Mouse (Mus musculus): ENCODE measurements around the gene Gm27021. TPM values are rescaled to one million over a fixed set of nuclear protein-coding genes. Genes with fewer than 3 reads are reported as not detected.
A peak's percentile ranks its signal among the peaks of the same experiment; 100 is the strongest.

Gm27021 gene
- polyA plus RNA-seq, 1 experiment from 2014 or later, result 1.4 TPM

DNA sequence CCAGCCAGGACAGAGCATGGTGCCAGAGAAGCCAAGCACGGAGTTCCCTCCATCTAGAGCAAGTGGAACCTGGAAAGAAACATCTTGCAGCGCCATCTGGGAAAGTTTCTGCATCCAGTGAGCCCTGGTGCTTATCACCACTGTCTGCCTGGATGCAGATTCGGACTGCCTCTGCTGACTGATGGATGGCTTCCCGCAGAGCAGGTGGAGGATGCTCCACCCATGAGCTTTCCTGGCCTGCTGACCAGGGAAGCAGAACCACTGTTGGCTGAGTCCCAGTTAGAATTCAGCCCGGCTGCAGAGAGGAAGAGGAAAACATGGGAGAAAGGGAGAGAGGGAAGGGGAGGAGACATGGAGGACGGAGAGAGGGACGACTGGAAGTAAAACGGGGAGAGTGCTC is 19.9 kb upstream of the Gm27021 start:
- ATAC-seq (no peak), DNase-seq (no peak)
- Histone ChIP-seq H3K27ac (ENCODE audit: low read depth) (no peak overlapping the region), H3K4me3 (ENCODE audit: low read depth, low read length) (no peak overlapping the region), H3K4me1 (ENCODE audit: insufficient read depth) (0 out of 2 replicates have a peak, but pooled peaks cover 2% of the 10 kb centered on the region), H3K9me3 (ENCODE audit: low read length) (no peaks in the 10 kb centered on the region), H3K27me3 (ENCODE audit: insufficient read depth, low read length) (no peaks in the 10 kb centered on the region), H3K4me2 (ENCODE audit: low read depth, low read length) (no peak overlapping the region), H3K9ac (replicated peaks) (no peak overlapping the region), H3K36me3 (replicated peaks; ENCODE audit: insufficient read depth, low read length) (no peaks in the 10 kb centered on the region)
- WGBS (ENCODE audit: insufficient replicate concordance), result 65% methylated on average over 8 of the region's 8 CpGs
- TF ChIP-seq CTCF (IDR thresholded peaks at IDR 0.05; ENCODE audit: low read depth) (no peak), EP300 (IDR thresholded peaks at IDR 0.05; ENCODE audit: low read depth) (no peak)

DNA sequence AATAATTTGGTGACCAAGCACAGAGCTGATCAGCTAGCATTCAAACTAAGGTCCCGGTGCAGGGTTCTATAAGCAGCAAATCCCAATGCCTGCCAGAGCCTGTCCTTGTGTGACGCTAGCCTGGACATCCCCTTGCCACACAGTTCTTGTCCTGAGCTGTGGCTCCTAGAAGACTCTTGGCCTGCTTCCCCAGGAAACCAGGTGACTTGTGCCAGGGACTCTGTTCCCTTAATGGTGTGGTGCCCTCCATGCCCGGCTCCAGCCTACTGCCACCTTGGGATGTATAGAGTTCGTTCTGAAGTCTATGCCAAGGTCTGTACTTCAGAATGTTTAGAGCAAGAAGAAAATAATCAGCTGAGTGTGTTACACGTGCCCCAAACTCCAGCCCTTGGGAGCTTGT is 18.7 kb upstream of the Gm27021 start:
- Histone ChIP-seq H3K4me1 (ENCODE audit: insufficient read depth) (0 out of 2 replicates have a peak, but pooled peaks cover 2% of the 10 kb centered on the region), H3K36me3 (replicated peaks; ENCODE audit: insufficient read depth, low read length) (no peaks in the 10 kb centered on the region), H3K9ac (replicated peaks) (no peak overlapping the region), H3K27ac (ENCODE audit: low read depth) (no peak overlapping the region), H3K9me3 (ENCODE audit: low read length) (no peaks in the 10 kb centered on the region), H3K4me3 (ENCODE audit: low read depth, low read length) (no peak overlapping the region), H3K27me3 (ENCODE audit: insufficient read depth, low read length) (no peaks in the 10 kb centered on the region), H3K4me2 (ENCODE audit: low read depth, low read length) (peak overlapping the region; percentile 29; the same call in 1 of the 2 replicates)
- DNase-seq (no peak), ATAC-seq (peak; percentile 16; the same call in 1 of the 2 replicates)
- no peak for TF ChIP-seq CTCF (IDR thresholded peaks at IDR 0.05; ENCODE audit: low read depth)
- 65% methylated on average over 5 of the region's 5 CpGs for WGBS (ENCODE audit: insufficient replicate concordance)

- Histone ChIP-seq H3K27ac (ENCODE audit: low read depth) (peak overlapping the region; percentile 30; the same call in 1 of the 2 replicates), H3K4me3 (ENCODE audit: low read depth, low read length) (no peak overlapping the region), H3K9ac (replicated peaks) (no peak overlapping the region), H3K36me3 (replicated peaks; ENCODE audit: insufficient read depth, low read length) (no peaks in the 10 kb centered on the region), H3K27me3 (ENCODE audit: insufficient read depth, low read length) (no peaks in the 10 kb centered on the region), H3K4me1 (ENCODE audit: insufficient read depth) (0 out of 2 replicates have a peak, but pooled peaks cover 2% of the 10 kb centered on the region), H3K9me3 (ENCODE audit: low read length) (no peaks in the 10 kb centered on the region), H3K4me2 (ENCODE audit: low read depth, low read length) (peak overlapping the region; percentile 29)
- DNase-seq (peak; percentile 58), ATAC-seq (peak; percentile 65)
- 36% methylated on average over 13 of the region's 13 CpGs for WGBS (ENCODE audit: insufficient replicate concordance)
- TF ChIP-seq CTCF (IDR thresholded peaks at IDR 0.05; ENCODE audit: low read depth) (no peak), EP300 (IDR thresholded peaks at IDR 0.05; ENCODE audit: low read depth) (no peak)
Observed at GRCm38 (mm10) chr8:120686051-120686450, 18.2 kb upstream of the Gm27021 start.

DNA sequence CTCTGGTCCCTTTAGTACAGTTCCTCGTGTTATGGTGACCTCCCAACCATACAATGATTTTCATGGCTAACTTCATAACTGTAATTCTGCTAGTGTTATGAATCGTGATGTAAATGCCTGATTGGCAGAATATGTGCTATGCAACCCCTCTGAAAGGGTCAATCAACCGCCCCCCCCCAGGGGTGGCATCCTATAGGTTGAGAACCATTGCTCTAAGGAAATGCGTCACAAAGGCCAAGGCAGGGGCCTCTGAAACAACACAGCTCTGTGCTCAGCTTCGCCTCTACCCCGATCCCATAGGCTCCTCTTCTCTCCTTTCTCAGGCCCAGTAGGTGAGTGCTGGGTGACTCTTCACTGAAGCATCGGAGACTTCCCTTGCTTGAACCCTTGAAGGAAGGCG is 17.7 kb upstream of the Gm27021 start:
- ATAC-seq, result 0 out of 2 replicates have a peak, but pooled peaks have one; percentile 20
- Histone ChIP-seq H3K4me2 (ENCODE audit: low read depth, low read length) (no peak overlapping the region), H3K27ac (ENCODE audit: low read depth) (peak overlapping the region; percentile 30; the same call in 1 of the 2 replicates), H3K4me1 (ENCODE audit: insufficient read depth) (0 out of 2 replicates have a peak, but pooled peaks cover 2% of the 10 kb centered on the region), H3K36me3 (replicated peaks; ENCODE audit: insufficient read depth, low read length) (no peaks in the 10 kb centered on the region), H3K4me3 (ENCODE audit: low read depth, low read length) (no peak overlapping the region), H3K9me3 (ENCODE audit: low read length) (no peaks in the 10 kb centered on the region), H3K9ac (replicated peaks) (no peak overlapping the region), H3K27me3 (ENCODE audit: insufficient read depth, low read length) (no peaks in the 10 kb centered on the region)
- WGBS (ENCODE audit: insufficient replicate concordance), result 59% methylated on average over 8 of the region's 8 CpGs
- DNase-seq, result no peak
- no peak for TF ChIP-seq EP300 (IDR thresholded peaks at IDR 0.05; ENCODE audit: low read depth)
- no peak for TF ChIP-seq CTCF (IDR thresholded peaks at IDR 0.05; ENCODE audit: low read depth)

- peak overlapping the region; percentile 30; the same call in 1 of the 2 replicates for H3K27ac ChIP-seq (ENCODE audit: low read depth)
- WGBS (ENCODE audit: insufficient replicate concordance), result 64% methylated on average over 5 of the region's 5 CpGs
- DNase-seq (no peak), ATAC-seq (no peak)
- H3K4me3 ChIP-seq (ENCODE audit: low read depth, low read length), result no peak overlapping the region
- H3K9me3 ChIP-seq (ENCODE audit: low read length), result no peaks in the 10 kb centered on the region
- H3K36me3 ChIP-seq (replicated peaks; ENCODE audit: insufficient read depth, low read length), result no peaks in the 10 kb centered on the region
- H3K4me1 ChIP-seq (ENCODE audit: insufficient read depth), result peaks cover 2% of the 10 kb centered on the region; the same call in 1 of the 2 replicates
- H3K9ac ChIP-seq (replicated peaks), result no peak overlapping the region
- H3K4me2 ChIP-seq (ENCODE audit: low read depth, low read length), result no peak overlapping the region
- TF ChIP-seq EP300 (IDR thresholded peaks at IDR 0.05; ENCODE audit: low read depth) (no peak), CTCF (IDR thresholded peaks at IDR 0.05; ENCODE audit: low read depth) (no peak)
- no peaks in the 10 kb centered on the region for H3K27me3 ChIP-seq (ENCODE audit: insufficient read depth, low read length)
Observed at GRCm38 (mm10) chr8:120685097-120685496, 17.2 kb upstream of the Gm27021 start.

DNA sequence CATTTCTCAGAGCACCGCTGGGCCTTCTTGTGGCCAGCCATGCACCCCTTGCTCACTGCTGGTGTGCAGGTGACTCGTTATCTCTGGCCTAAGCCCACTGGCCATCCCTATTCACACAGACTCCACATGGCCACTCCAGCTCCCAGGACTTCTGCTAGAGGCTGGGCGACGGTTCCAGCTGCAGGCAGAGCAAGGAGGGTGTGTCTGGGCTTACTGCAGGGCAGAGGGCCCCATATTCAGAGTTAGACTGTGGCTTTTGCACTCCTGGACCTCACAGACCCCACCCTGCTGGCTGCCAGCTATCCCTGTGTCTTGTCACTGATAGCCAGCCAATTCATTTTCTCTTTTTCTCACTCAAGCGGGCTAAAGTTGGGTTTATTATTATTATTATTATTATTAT is 16.2 kb upstream of the Gm27021 start:
- 50% methylated on average over 5 of the region's 5 CpGs for WGBS (ENCODE audit: insufficient replicate concordance)
- ATAC-seq, result no peak
- H3K27ac ChIP-seq (ENCODE audit: low read depth), result no peak overlapping the region

More for the DNA sequence above, 16.2 kb upstream of the Gm27021 start:
- no peaks in the 10 kb centered on the region for H3K36me3 ChIP-seq (replicated peaks; ENCODE audit: insufficient read depth, low read length)
- H3K9me3 ChIP-seq (ENCODE audit: low read length), result no peaks in the 10 kb centered on the region
- no peak for DNase-seq
- no peak overlapping the region for H3K9ac ChIP-seq (replicated peaks)
- TF ChIP-seq CTCF (IDR thresholded peaks at IDR 0.05; ENCODE audit: low read depth) (no peak), EP300 (IDR thresholded peaks at IDR 0.05; ENCODE audit: low read depth) (no peak)
- H3K4me2 ChIP-seq (ENCODE audit: low read depth, low read length), result no peak overlapping the region
- H3K4me1 ChIP-seq (ENCODE audit: insufficient read depth), result peaks cover 2% of the 10 kb centered on the region; the same call in 1 of the 2 replicates
- H3K27me3 ChIP-seq (ENCODE audit: insufficient read depth, low read length), result no peaks in the 10 kb centered on the region
- no peak overlapping the region for H3K4me3 ChIP-seq (ENCODE audit: low read depth, low read length)
